Mouse (Mus musculus) spleen, adult 2 months (tissue): Measurements from ENCODE around the gene Dupd1.

Experiments
- CTCF ChIP-seq: fragments of 200-500 bp; IDR thresholded peaks from 2 replicates; pipeline ENCODE4 v1.5.1; 2011; ENCODE audit warnings: mild to moderate bottlenecking, inconsistent platforms; ENCODE audit not compliant: insufficient read depth, insufficient read length, insufficient replicate concordance; ENCODE audit errors: extremely low read depth
- POLR2A ChIP-seq: fragments of 200-500 bp; IDR thresholded peaks from 2 replicates; pipeline ENCODE4 v1.6.1; 2011; ENCODE audit warnings: low read depth, low read length, inconsistent platforms

GRCm38 (mm10) chr14:21703255-21703654 is 11.1 kb downstream of the Dupd1 start:
- TF ChIP-seq CTCF (no peak), POLR2A (no peak)
